Mouse (Mus musculus) intestine, embryonic 15.5 days (tissue): Measurements from ENCODE around the gene Nedd1. TPM values are rescaled to one million over a fixed set of nuclear protein-coding genes. Genes with fewer than 3 reads are reported as not detected.

Source experiments
- ATAC-seq: fragments of 200-750 bp; cut with Nextera tagmentation; 2 replicates; pipeline ENCODE4 v1.8.0; 2017; ENCODE audit warnings: moderate TSS enrichment, moderate library complexity
- H3K27ac ChIP-seq: fragments of 300-500 bp; sonication (generic); 2 replicates; pipeline ENCODE4 v1.5.1; 2015; ENCODE audit warnings: mild to moderate bottlenecking, inconsistent platforms
- H3K27me3 ChIP-seq: fragments of 300-500 bp; sonication (generic); replicated peaks from 2 replicates; pipeline ENCODE4 v1.6.1; 2015; ENCODE audit warnings: inconsistent platforms
- H3K36me3 ChIP-seq: fragments of 300-500 bp; sonication (generic); 2 replicates; pipeline ENCODE4 v1.6.1; 2015; ENCODE audit warnings: inconsistent platforms
- H3K4me1 ChIP-seq: fragments of 300-500 bp; sonication (generic); replicated peaks from 2 replicates; pipeline ENCODE4 v1.6.1; 2015; ENCODE audit warnings: inconsistent platforms
- H3K4me2 ChIP-seq: fragments of 300-500 bp; sonication (generic); replicated peaks from 2 replicates; pipeline ENCODE4 v1.6.1; 2015; ENCODE audit warnings: mild to moderate bottlenecking, inconsistent platforms
- H3K4me3 ChIP-seq: fragments of 300-500 bp; sonication (generic); replicated peaks from 2 replicates; pipeline ENCODE4 v1.5.1; 2015; ENCODE audit warnings: inconsistent platforms
- H3K9ac ChIP-seq: fragments of 300-500 bp; sonication (generic); 2 replicates; pipeline ENCODE4 v1.6.1; 2015; ENCODE audit warnings: inconsistent platforms
- H3K9me3 ChIP-seq: fragments of 300-500 bp; sonication (generic); 2 replicates; pipeline ENCODE4 v1.6.1; 2016; ENCODE audit warnings: inconsistent platforms
- WGBS: fragments of 180-500 bp; shearing (Covaris S2); methylation state at CpG from one replicate; pipeline ENCODE4 v1.1.7; 2015; 5-methylcytosine and 5-hydroxymethylcytosine counted together
- polyA plus RNA-seq: library from polyadenylated mRNA; unstranded; fragments of >200 nt; fragmentation: Nextera tagmentation; extraction: Ambion mirVana; gene quantifications from 2 replicates; pipeline ENCODE4 v1.2.1, GENCODE M21; 2015

Gene Nedd1
- polyA plus RNA-seq, 1 experiment from 2014 or later, result 36.9 TPM

DNA sequence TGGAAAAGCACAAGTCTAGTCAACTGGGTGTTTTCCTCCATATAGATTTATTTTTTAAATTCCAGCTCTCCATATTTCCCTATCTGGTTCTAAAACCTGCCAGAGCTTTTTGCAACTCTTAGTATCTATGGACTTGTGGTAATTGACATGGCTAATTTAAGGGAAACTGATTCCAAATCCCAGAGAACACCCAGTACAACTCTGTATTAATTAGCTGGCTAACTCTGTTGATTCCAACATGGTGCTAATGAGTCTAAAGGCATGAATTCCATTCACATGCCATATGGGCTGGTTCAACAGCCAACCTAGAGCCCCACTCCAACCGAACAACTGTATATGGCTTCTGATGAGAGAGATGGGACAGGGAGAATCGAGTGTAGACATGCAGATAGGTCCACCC, 74.5 kb downstream of the Nedd1 start:
- no peak overlapping the region for H3K4me3 ChIP-seq
- H3K27me3 ChIP-seq, result no peaks in the 10 kb centered on the region
- no peak overlapping the region for H3K27ac ChIP-seq
- 82% methylated on average over 2 of the region's 2 CpGs for WGBS
- H3K9me3 ChIP-seq, result no peaks in the 10 kb centered on the region
- H3K36me3 ChIP-seq, result no peaks in the 10 kb centered on the region
- no peak overlapping the region for H3K9ac ChIP-seq
- ATAC-seq, result no peak
- H3K4me1 ChIP-seq, result no peaks in the 10 kb centered on the region
- no peak overlapping the region for H3K4me2 ChIP-seq

DNA sequence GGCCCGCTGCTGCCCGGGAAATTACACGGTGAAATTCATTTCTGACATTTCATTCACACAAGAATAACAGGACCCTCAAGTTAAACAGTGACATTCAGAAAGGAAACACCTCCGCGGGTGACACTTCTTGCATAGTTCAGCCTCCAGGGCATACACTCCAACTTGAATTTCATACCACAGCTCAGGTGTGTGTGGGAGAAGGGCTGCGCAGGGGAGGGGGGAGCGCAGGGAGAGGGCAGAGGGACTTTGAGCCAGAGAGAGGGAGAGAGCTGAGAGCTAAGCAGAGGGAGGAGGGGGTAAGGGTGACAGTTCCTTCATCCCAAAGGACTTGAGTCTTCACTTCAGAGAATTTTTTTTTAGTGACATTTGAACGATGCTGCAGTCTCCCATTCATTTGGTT, 78.2 kb downstream of the Nedd1 start:
- 75% methylated on average over 8 of the region's 8 CpGs for WGBS
- no peaks in the 10 kb centered on the region for H3K9me3 ChIP-seq
- ATAC-seq, result no peak

DNA sequence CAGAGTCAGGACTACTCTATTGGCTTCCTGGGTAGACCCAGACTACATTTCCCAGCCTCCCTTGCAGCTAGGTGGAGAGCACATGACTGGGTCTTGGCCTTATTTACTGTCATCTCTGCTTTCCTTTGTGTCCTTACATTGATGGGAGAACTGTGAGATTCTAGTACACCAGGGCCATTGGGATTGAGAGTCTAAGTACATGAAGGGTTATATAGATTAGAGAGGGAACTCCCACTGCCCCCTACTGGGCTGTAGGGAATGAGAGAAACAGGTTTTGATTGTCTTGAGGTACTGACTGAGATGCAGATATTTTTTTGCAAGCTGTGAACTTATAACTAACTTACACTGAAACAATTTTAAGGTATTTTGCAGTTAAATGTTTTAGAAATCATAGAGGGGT, 81.2 kb downstream of the Nedd1 start:
- Histone ChIP-seq H3K4me1 (no peaks in the 10 kb centered on the region), H3K27me3 (no peaks in the 10 kb centered on the region)

More for the DNA sequence above, 78.2 kb downstream of the Nedd1 start:
- Histone ChIP-seq H3K27me3 (no peaks in the 10 kb centered on the region), H3K27ac (no peak overlapping the region), H3K9ac (no peak overlapping the region), H3K4me1 (no peaks in the 10 kb centered on the region), H3K36me3 (no peaks in the 10 kb centered on the region), H3K4me2 (no peak overlapping the region), H3K4me3 (no peak overlapping the region)

More for the DNA sequence above, 81.2 kb downstream of the Nedd1 start:
- H3K4me3 ChIP-seq, result no peak overlapping the region
- no peak overlapping the region for H3K27ac ChIP-seq
- no peak overlapping the region for H3K4me2 ChIP-seq
- ATAC-seq, result no peak
- no peaks in the 10 kb centered on the region for H3K9me3 ChIP-seq
- H3K9ac ChIP-seq, result no peak overlapping the region
- no peaks in the 10 kb centered on the region for H3K36me3 ChIP-seq
